Mouse (Mus musculus): Measurements from ENCODE around the gene Tiam2.

- TF ChIP-seq CTCF (IDR thresholded peaks at IDR 0.05; ENCODE audit: borderline replicate concordance, insufficient read depth, low read length) (no peak), POLR2A (IDR thresholded peaks at IDR 0.05; ENCODE audit: low read depth, low read length) (no peak)
Observed at GRCm38 (mm10) chr17:3500936-3501335, 174.6 kb downstream of the Tiam2 start.

Measured in embryonic fibroblast, embryonic 13.5 days (primary cell).